Mouse (Mus musculus): ENCODE data around the gene Elavl2. TPM values are rescaled to one million over a fixed set of nuclear protein-coding genes. Genes with fewer than 3 reads are reported as not detected.

The Elavl2 gene
- polyA plus RNA-seq (2016; fragmentation: Nextera tagmentation; extraction: Ambion mirVana), result 1.9 and 2.4 TPM in 2 replicates

DNA sequence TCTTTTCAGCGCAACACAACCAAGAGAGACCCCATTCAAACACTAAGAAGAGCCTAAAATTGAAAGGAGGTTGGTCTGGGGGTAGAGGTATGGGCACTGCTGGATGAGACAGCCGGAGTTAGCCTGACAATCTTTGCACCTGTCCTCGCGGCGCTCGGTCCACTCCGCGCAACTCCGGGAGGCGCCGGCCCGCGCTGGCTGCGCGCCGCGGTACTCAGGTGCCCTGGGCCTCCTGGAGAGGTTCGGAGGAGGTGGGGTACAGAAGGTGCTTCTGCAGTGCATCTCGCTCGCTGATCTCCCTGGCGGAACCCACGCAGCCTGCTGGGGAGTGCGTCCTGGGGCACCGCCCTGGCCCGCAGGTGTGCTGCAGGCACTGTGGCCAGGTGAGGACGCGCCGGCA, at the start of gene Elavl2:
TSS of gene Elavl2 (minus strand) at position 363 of the 400 bp plus-strand sequence.
- WGBS, result 2% methylated on average over 28 of the region's 28 CpGs
- H3K9ac ChIP-seq, result peak within 1 kb of the TSS; percentile 43; the same call in 1 of the 2 replicates
- H3K27me3 ChIP-seq (replicated peaks), result peaks cover 17% of the 10 kb centered on the region
- no peaks in the 10 kb centered on the region for H3K36me3 ChIP-seq
- ATAC-seq (ENCODE audit: insufficient number of reproducible peaks, low FRiP score), result no peak
- H3K4me1 ChIP-seq (replicated peaks), result peaks cover 7% of the 10 kb centered on the region
- H3K4me2 ChIP-seq, result peak within 1 kb of the TSS; percentile 90
- H3K9me3 ChIP-seq (replicated peaks), result no peaks in the 10 kb centered on the region
- H3K27ac ChIP-seq (ENCODE audit: poor library complexity, severe bottlenecking), result no peak within 1 kb of the TSS
- H3K4me3 ChIP-seq, result peak within 1 kb of the TSS; percentile 48

DNA sequence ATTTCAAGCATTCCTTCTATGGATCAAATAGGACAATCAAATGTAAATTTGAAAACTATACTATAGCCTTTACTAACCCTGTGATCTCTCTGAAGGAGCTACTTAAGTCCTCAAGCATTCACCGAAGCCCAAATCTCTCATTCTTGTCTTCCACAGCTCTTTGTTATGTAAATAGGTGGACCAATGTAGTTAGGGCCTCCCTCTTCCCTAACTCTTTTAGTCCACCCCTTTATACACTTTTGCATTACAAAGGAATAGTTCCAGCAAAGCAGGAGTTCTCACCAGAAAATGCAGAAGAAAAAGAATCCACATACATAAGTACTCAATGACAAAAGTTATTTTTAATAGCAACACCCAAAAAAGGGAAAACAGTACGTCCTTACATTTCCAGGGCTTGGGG, 47.3 kb upstream of the Elavl2 start:
- no peak for ATAC-seq (ENCODE audit: insufficient number of reproducible peaks, low FRiP score)
- H3K27ac ChIP-seq (ENCODE audit: poor library complexity, severe bottlenecking), result no peak overlapping the region
- H3K9me3 ChIP-seq (replicated peaks), result no peaks in the 10 kb centered on the region
- H3K4me3 ChIP-seq, result no peak overlapping the region
- H3K4me2 ChIP-seq, result no peak overlapping the region
- no peaks in the 10 kb centered on the region for H3K27me3 ChIP-seq (replicated peaks)
- H3K4me1 ChIP-seq (replicated peaks), result no peaks in the 10 kb centered on the region
- no peak overlapping the region for H3K9ac ChIP-seq
- no peaks in the 10 kb centered on the region for H3K36me3 ChIP-seq
- 52% methylated on average over 2 of the region's 2 CpGs for WGBS

DNA sequence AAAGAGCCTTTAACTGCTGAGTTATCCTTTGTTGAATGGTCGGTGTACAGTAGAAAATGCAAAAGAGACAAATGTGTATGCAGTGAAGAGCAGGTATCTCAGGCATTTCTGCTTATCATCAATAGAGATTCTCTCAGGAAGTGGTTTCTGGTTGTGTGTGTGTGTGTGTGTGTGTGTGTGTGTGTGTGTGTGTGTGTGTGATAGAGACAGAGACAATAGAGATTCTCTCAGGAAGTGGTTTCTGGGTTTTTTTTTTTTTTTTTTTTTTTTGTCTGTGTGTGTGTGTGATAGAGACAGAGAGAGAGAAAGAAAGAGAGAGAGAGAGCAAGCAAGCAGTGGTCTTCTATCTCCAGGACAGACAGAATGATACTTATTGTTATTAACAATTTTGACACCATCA, 15.0 kb upstream of the Elavl2 start:
- H3K4me3 ChIP-seq, result no peak overlapping the region
- no peaks in the 10 kb centered on the region for H3K36me3 ChIP-seq
- H3K9ac ChIP-seq, result no peak overlapping the region
- H3K27ac ChIP-seq (ENCODE audit: poor library complexity, severe bottlenecking), result no peak overlapping the region
- H3K4me2 ChIP-seq, result no peak overlapping the region
- H3K4me1 ChIP-seq (replicated peaks), result no peaks in the 10 kb centered on the region
- no peaks in the 10 kb centered on the region for H3K27me3 ChIP-seq (replicated peaks)
- ATAC-seq (ENCODE audit: insufficient number of reproducible peaks, low FRiP score), result no peak
- no peaks in the 10 kb centered on the region for H3K9me3 ChIP-seq (replicated peaks)
- WGBS, result 73% methylated on average over 1 of the region's 1 CpGs

DNA sequence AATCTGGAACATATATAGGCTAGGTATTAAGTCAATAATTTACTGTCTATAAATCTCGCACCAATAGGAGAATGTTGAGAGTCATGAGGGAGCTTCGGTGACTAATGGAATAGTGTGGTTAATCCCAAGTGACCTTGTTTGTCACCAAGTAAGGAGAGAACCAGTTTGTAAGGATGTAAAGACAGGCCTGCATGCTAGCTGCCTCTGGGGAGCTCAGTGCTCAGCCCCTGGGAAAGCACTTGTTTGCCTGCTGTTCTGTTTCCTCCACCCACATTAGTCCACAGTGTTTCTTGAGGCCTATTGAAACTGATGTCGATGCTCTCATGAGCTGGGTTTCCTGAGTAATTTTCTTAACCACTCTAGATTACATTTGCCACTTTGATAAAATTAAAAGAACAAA, 4.5 kb upstream of the Elavl2 start:
- no peak overlapping the region for H3K9ac ChIP-seq
- 68% methylated on average over 3 of the region's 3 CpGs for WGBS
- no peaks in the 10 kb centered on the region for H3K36me3 ChIP-seq
- no peaks in the 10 kb centered on the region for H3K9me3 ChIP-seq (replicated peaks)
- H3K4me1 ChIP-seq (replicated peaks), result peaks cover 4% of the 10 kb centered on the region
- H3K4me3 ChIP-seq, result no peak overlapping the region
- no peak overlapping the region for H3K27ac ChIP-seq (ENCODE audit: poor library complexity, severe bottlenecking)
- ATAC-seq (ENCODE audit: insufficient number of reproducible peaks, low FRiP score), result no peak
- H3K27me3 ChIP-seq (replicated peaks), result peaks cover 14% of the 10 kb centered on the region
- no peak overlapping the region for H3K4me2 ChIP-seq

DNA sequence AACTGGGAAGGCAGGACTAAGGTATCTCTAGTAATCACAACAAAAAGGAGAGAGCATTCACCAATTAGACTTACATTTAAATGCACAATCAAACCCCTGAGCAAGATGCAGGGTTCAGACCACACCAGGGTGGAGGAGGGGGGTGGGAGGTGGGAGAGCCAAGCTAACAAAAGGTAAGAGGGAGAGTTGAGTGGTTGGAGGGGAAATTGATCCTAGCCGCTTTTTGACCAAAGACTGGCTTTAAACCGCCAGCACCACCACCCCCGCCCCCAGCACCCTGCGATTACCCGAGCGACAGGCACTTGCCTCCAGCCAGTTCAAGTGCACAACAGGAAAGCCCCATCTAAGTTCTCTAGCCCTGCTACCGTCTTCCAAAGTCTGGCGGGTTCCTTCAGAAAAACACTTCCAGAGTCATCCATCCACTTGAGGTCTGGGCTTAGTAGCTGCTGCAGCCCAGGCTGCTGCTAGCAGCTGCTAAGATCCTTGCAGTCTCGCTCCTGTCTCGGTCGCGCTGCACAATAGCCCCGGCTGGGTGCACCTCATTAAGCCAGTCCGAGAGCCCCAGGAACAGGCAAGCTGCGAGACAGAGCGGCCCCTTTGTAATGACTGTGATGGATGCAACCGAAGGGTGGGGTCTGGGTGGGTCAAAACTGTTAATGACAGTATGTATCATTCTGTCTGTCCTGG, 932 bp downstream of the Elavl2 start:
- Histone ChIP-seq H3K4me3 (peak overlapping the region; percentile 48), H3K27me3 (replicated peaks) (peaks cover 17% of the 10 kb centered on the region), H3K4me2 (peak overlapping the region; percentile 90), H3K27ac (ENCODE audit: poor library complexity, severe bottlenecking) (no peak overlapping the region), H3K9ac (0 out of 2 replicates have a peak overlapping the region, but pooled peaks have one; percentile 0), H3K4me1 (replicated peaks) (peaks cover 7% of the 10 kb centered on the region), H3K36me3 (no peaks in the 10 kb centered on the region), H3K9me3 (replicated peaks) (no peaks in the 10 kb centered on the region)
- under 1% methylated on average over 17 of the region's 17 CpGs for WGBS
- no peak for ATAC-seq (ENCODE audit: insufficient number of reproducible peaks, low FRiP score)

DNA sequence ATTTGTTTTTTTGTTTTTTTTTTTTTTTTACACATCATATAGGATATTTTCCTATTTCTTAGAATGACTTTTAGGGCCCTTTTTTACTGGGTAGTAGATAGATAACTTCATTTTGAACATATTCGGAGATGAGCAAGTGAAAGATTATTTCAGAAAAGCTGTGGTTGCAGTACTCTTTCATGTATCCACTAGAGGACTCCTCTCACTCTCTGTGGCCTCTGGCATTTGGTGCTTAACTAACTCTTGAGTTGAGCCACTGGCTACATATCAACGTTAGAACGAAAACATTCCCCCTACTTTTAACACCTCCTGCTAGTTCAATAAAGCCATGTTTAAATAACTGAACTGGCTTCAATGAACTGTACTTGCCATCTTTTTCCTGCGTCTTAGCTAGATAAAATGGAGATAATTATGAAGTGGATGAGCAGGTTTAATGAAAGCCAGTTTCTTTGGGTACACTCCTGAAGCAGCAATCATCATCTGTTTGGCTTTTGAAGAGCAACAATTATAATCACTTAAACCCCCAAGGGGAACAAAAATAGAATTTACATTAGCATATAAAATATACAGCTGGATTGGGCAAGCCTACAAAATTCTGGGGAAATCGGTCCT, 8.5 kb downstream of the Elavl2 start:
- 50% methylated on average over 5 of the region's 5 CpGs for WGBS
- no peaks in the 10 kb centered on the region for H3K4me1 ChIP-seq (replicated peaks)
- no peak overlapping the region for H3K27ac ChIP-seq (ENCODE audit: poor library complexity, severe bottlenecking)
- H3K9ac ChIP-seq, result no peak overlapping the region
- H3K9me3 ChIP-seq (replicated peaks), result no peaks in the 10 kb centered on the region
- no peak overlapping the region for H3K4me2 ChIP-seq
- H3K36me3 ChIP-seq, result no peaks in the 10 kb centered on the region
- no peak for ATAC-seq (ENCODE audit: insufficient number of reproducible peaks, low FRiP score)
- H3K4me3 ChIP-seq, result no peak overlapping the region
- no peaks in the 10 kb centered on the region for H3K27me3 ChIP-seq (replicated peaks)

DNA sequence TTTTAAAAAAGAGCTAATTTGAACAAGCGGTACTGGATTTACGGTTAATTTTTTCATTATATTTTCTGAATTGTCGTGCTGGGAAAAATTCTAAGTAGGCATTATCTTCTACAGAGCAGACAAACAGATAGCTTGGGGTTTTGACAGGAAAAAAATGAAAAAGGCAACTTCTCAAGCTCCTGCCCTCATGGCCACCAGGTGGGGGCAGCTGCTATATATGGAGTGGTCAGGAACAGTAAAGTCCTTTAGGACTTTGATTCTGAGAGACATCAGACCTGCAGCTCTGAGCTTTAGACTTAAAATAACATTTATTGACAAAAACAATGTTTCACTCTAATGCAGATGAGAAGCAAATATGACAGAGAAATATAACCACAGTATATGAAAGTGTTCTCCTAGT, 12.9 kb downstream of the Elavl2 start:
- Histone ChIP-seq H3K4me3 (no peak overlapping the region), H3K4me2 (no peak overlapping the region), H3K9me3 (replicated peaks) (no peaks in the 10 kb centered on the region), H3K27me3 (replicated peaks) (no peaks in the 10 kb centered on the region), H3K9ac (no peak overlapping the region), H3K4me1 (replicated peaks) (no peaks in the 10 kb centered on the region), H3K36me3 (no peaks in the 10 kb centered on the region), H3K27ac (ENCODE audit: poor library complexity, severe bottlenecking) (no peak overlapping the region)
- WGBS, result 78% methylated on average over 3 of the region's 3 CpGs
- ATAC-seq (ENCODE audit: insufficient number of reproducible peaks, low FRiP score), result no peak

DNA sequence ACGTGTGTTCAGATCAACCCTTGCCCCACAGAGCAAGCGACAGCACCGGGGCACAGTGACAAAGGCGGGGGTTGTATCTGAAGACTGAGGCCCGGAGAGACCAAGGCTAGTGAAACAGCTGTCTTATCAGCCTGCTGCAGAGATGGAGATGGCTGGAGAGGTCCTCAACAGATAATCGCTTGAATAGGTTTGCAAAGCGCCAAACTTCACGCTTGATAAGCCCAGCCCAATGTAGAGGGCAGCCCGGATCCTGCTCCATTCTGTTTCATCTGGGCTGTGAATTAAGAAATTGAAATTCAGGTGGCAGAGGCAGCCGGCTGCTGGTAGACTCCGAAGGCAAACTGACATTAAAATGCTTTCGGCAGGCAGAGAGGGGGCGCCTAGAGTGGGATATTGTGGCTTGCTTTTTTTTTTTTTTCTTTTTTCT, 19.4 kb downstream of the Elavl2 start:
- H3K4me1 ChIP-seq (replicated peaks), result peaks cover 6% of the 10 kb centered on the region; the same call in 1 of the 2 replicates
- H3K27me3 ChIP-seq (replicated peaks), result peaks cover 23% of the 10 kb centered on the region
- no peak overlapping the region for H3K4me3 ChIP-seq
- no peak overlapping the region for H3K4me2 ChIP-seq
- H3K27ac ChIP-seq (ENCODE audit: poor library complexity, severe bottlenecking), result no peak overlapping the region
- H3K36me3 ChIP-seq, result no peaks in the 10 kb centered on the region
- H3K9me3 ChIP-seq (replicated peaks), result no peaks in the 10 kb centered on the region
- ATAC-seq (ENCODE audit: insufficient number of reproducible peaks, low FRiP score), result no peak
- under 1% methylated on average over 13 of the region's 13 CpGs for WGBS
- no peak overlapping the region for H3K9ac ChIP-seq

DNA sequence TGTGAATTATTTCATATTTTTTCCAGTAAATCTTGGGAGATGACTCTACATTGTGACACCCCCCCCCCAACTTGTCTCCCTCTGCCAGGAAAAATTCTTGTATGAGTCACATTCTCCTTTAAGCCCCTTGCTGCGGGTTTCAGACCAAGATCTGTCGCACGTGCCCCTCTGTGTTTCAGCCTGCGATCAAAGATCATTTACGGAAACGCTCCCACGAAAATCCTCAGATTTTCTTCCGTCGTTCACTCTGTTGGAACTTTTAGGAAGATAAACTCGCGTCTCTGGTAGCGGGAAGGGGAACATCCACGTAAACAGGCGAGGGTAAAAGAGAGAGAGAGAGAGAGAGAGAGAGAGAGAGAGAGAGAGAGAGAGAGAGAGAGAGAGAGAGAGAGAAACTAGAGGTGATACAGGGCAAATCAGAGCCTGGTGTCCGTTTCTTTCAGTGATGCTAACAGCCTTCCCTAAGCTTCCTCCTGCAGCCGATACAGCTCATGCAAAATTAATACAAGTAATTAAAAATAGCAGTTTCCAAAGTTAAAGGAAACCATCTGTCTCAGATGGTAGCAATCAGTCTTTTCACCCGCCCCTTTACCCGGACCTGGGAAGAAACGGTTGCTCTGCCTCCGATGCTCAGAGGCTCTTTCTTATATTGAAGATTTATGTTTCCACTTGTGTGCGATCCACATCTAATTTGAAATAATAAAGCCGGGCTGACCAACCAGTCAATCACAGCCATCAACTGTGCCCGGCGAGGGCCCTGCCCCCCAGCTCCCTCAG, 20.1 kb downstream of the Elavl2 start:
- peaks cover 23% of the 10 kb centered on the region for H3K27me3 ChIP-seq (replicated peaks)
- no peak overlapping the region for H3K4me3 ChIP-seq
- H3K27ac ChIP-seq (ENCODE audit: poor library complexity, severe bottlenecking), result no peak overlapping the region
- no peak overlapping the region for H3K9ac ChIP-seq
- H3K4me2 ChIP-seq, result no peak overlapping the region
- no peaks in the 10 kb centered on the region for H3K9me3 ChIP-seq (replicated peaks)
- no peak for ATAC-seq (ENCODE audit: insufficient number of reproducible peaks, low FRiP score)
- no peaks in the 10 kb centered on the region for H3K36me3 ChIP-seq
- H3K4me1 ChIP-seq (replicated peaks), result peaks cover 6% of the 10 kb centered on the region; the same call in 1 of the 2 replicates
- 3% methylated on average over 24 of the region's 24 CpGs for WGBS

DNA sequence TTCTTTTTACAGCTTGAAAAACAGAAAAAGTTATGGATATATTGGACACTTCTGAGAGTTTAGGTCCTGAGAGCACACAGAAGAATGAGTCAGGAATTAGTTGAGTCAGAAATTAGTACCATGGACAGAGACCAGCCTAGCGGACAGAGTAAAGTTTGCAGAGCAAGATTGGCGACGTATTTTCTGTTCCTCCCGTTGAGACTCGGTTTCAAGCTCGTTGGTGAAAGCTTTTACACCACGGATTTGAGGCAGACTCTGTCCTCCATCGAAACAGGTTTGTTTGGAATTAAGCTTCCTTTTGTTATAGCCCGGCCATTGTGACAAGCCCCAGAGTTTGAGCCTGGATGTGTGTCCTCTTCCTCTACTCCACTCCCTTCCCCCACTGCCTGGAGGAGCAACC, 21.0 kb downstream of the Elavl2 start:
- H3K27me3 ChIP-seq (replicated peaks), result peaks cover 25% of the 10 kb centered on the region
- no peak for ATAC-seq (ENCODE audit: insufficient number of reproducible peaks, low FRiP score)
- no peaks in the 10 kb centered on the region for H3K36me3 ChIP-seq
- no peak overlapping the region for H3K4me3 ChIP-seq
- peaks cover 14% of the 10 kb centered on the region for H3K4me1 ChIP-seq (replicated peaks)
- H3K9me3 ChIP-seq (replicated peaks), result no peaks in the 10 kb centered on the region
- no peak overlapping the region for H3K9ac ChIP-seq
- no peak overlapping the region for H3K27ac ChIP-seq (ENCODE audit: poor library complexity, severe bottlenecking)
- under 1% methylated on average over 9 of the region's 9 CpGs for WGBS
- H3K4me2 ChIP-seq, result peak overlapping the region; percentile 53

DNA sequence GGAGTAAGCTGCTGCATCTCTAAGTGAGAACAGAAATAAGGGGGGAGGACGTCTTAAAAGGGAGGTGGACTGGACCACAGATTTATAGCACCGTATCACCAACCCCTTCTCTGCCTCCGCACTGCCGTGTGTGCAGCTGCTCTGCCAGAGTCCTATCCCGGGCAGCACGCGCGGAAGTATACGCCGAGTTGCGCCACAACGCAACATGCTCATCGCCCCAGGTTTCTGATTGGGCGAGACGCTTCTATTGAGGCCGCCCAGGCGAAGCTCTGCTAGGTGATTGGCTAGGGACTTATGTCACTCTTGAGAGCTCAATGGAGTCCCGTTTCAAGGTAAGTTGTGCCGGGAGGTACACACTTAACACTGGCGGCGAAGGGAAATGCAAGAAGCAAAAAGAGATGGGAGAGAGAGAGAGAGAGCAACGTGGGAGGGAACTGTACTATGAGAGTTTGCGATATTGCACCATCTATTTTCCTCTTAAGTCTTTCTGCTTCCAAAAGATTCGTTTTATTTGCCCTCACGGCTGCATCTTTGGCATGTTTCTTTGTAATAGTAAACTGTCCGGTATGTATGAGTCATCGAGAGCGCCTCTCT, 24.2 kb downstream of the Elavl2 start:
- ATAC-seq (ENCODE audit: insufficient number of reproducible peaks, low FRiP score), result peak; percentile 96
- H3K27ac ChIP-seq (ENCODE audit: poor library complexity, severe bottlenecking), result no peak overlapping the region
- no peak overlapping the region for H3K9ac ChIP-seq
- H3K36me3 ChIP-seq, result no peaks in the 10 kb centered on the region
- WGBS, result under 1% methylated on average over 28 of the region's 28 CpGs
- no peaks in the 10 kb centered on the region for H3K9me3 ChIP-seq (replicated peaks)
- peaks cover 52% of the 10 kb centered on the region for H3K27me3 ChIP-seq (replicated peaks)
- H3K4me3 ChIP-seq, result peak overlapping the region; percentile 59
- H3K4me1 ChIP-seq (replicated peaks), result peaks cover 29% of the 10 kb centered on the region
- H3K4me2 ChIP-seq, result peak overlapping the region; percentile 87
